Mouse (Mus musculus) kidney, embryonic 14.5 days (tissue): ENCODE measurements around the gene Opn4. TPM values are rescaled to one million over a fixed set of nuclear protein-coding genes. Genes with fewer than 3 reads are reported as not detected.
A peak's percentile ranks its signal among the peaks of the same experiment; 100 is the strongest.

Experiments
- ATAC-seq: fragments of 200-750 bp; cut with Nextera tagmentation; 2 replicates; pipeline ENCODE4 v1.8.0; 2017; ENCODE audit warnings: moderate number of reproducible peaks, mild to moderate bottlenecking, moderate TSS enrichment, moderate library complexity; ENCODE audit not compliant: low FRiP score, low TSS enrichment
- H3K27ac ChIP-seq: fragments of 300-500 bp; sonication (generic); 2 replicates; pipeline ENCODE4 v1.5.1; 2014; ENCODE audit warnings: low read depth, mild to moderate bottlenecking, low read length, moderate library complexity, mixed read lengths
- H3K27me3 ChIP-seq: fragments of 300-500 bp; sonication (generic); 2 replicates; pipeline ENCODE4 v1.6.1; 2014; ENCODE audit warnings: mild to moderate bottlenecking, low read length; ENCODE audit not compliant: control insufficient read depth, insufficient read depth
- H3K36me3 ChIP-seq: fragments of 300-500 bp; sonication (generic); 2 replicates; pipeline ENCODE4 v1.6.1; 2014; ENCODE audit warnings: low read length, mixed read lengths; ENCODE audit not compliant: control insufficient read depth, insufficient read depth
- H3K4me1 ChIP-seq: fragments of 300-500 bp; sonication (generic); 2 replicates; pipeline ENCODE4 v1.6.1; 2014; ENCODE audit warnings: low read length, mixed read lengths; ENCODE audit not compliant: control insufficient read depth, insufficient read depth
- H3K4me2 ChIP-seq: fragments of 300-500 bp; sonication (generic); replicated peaks from 2 replicates; pipeline ENCODE4 v1.6.1; 2014; ENCODE audit warnings: low read depth, mild to moderate bottlenecking, low read length
- H3K4me3 ChIP-seq: fragments of 300-500 bp; sonication (generic); 2 replicates; pipeline ENCODE4 v1.5.1; 2014; ENCODE audit warnings: mild to moderate bottlenecking, low read length
- H3K9ac ChIP-seq: fragments of 300-500 bp; sonication (generic); 2 replicates; pipeline ENCODE4 v1.6.1; 2014; ENCODE audit warnings: low read depth, mild to moderate bottlenecking, low read length, moderate library complexity
- H3K9me3 ChIP-seq: fragments of 300-500 bp; sonication (generic); 2 replicates; pipeline ENCODE4 v1.6.1; 2016; ENCODE audit warnings: low read length; ENCODE audit not compliant: control insufficient read depth
- WGBS: fragments of 180-500 bp; shearing (Covaris S2); extraction: QIAGEN DNeasy Blood & Tissue Kit; methylation state at CpG from one replicate; pipeline ENCODE4 v1.1.7; 2014; 5-methylcytosine and 5-hydroxymethylcytosine counted together
- polyA plus RNA-seq: library from polyadenylated mRNA; unstranded; fragments of >200 nt; fragmentation: Nextera tagmentation; extraction: Ambion mirVana; gene quantifications from 2 replicates; pipeline ENCODE4 v1.2.1, GENCODE M21; 2014

Gene Opn4
- polyA plus RNA-seq, 1 experiment from 2014 or later: 0.20 TPM

DNA sequence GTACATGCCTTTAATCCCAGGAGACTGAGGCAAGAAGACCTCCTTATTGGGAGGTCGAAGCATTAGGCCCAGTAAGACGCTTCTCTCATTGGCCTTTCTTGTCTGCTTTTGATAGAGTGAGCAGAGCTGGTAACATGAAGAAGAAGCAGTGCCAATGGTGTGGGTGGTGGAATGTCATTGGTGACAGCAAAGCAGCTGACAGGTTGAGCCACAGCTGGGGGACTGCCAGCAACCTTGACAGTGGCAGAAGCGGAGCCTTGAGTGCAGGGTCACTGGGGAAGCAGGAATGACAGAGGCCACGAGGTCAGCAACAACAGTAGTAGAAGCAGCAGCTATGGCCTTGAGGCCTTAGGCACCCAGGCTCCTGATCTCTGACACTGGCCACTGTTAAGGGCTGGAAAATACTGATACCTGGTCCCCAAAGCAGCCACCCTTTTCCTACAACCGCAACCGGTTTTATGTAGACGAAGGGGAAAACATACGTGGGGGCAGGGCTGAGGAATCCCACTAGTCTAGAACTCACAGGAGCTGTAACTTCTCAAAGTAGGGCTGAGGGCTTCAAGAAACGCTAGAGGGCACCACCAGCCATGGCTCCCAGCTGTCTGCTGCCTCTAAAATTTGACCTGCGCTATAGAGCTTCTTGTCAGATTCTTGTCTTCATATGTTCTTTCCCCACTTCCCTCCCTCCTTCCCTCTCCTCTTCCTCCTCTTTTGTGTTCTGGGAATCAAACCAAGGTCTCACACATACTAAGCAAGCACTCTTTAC, 20.9 kb upstream of the Opn4 start:
- Histone ChIP-seq H3K4me1 (no peaks in the 10 kb centered on the region), H3K9me3 (no peaks in the 10 kb centered on the region), H3K27ac (no peak overlapping the region), H3K9ac (no peak overlapping the region), H3K4me3 (no peak overlapping the region), H3K4me2 (no peak overlapping the region), H3K36me3 (no peaks in the 10 kb centered on the region), H3K27me3 (peaks cover 7% of the 10 kb centered on the region; the same call in 1 of the 2 replicates)
- ATAC-seq: no peak
- 40% methylated on average over 10 of the region's 10 CpGs for WGBS

DNA sequence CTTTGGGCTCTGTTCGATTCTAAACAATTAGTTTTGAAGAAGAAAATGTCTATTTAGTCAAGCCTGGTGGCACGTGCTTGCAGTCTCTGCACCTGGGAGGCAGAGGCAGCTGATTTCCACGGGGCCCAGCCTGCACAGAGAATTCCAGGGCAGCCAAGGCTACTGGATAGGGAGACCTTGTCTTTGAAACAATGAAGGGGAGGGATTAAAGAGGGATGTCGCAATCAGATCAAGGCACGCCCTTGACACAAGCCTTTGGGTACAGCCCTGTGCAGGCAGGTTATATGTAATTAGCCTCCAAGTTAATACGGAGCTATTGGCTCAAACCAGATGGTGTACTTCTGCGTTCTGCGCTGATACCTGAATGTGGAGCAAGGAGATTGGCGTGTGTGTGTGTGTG, 18.9 kb upstream of the Opn4 start:
- no peaks in the 10 kb centered on the region for H3K36me3 ChIP-seq
- WGBS: 38% methylated on average over 9 of the region's 9 CpGs
- no peak overlapping the region for H3K4me3 ChIP-seq
- H3K4me2 ChIP-seq: no peak overlapping the region
- no peak for ATAC-seq
- H3K27ac ChIP-seq: no peak overlapping the region
- H3K9me3 ChIP-seq: no peaks in the 10 kb centered on the region
- H3K27me3 ChIP-seq: peaks cover 27% of the 10 kb centered on the region
- H3K9ac ChIP-seq: no peak overlapping the region
- no peaks in the 10 kb centered on the region; the same call in 1 of the 2 replicates for H3K4me1 ChIP-seq

DNA sequence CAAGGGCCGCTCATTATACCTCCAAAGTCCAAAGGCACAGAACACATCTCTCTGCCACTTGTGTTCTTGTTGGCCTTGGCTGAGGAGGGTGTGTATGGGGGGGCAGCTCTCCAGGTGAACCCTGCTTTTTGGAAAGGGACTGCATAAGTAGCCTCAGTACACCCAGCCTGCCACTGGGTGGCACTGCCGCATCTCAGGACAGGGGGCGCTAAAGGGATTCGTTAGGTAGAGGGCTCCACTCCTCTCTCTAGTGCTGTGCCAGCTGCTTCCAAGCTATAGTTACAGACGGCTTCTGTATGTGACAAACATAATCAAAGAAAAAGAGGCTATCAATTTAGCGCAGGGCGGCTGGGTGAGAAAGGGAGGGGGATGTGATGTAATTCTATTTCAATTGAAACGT, 16.9 kb upstream of the Opn4 start:
- no peak overlapping the region for H3K27ac ChIP-seq
- no peak overlapping the region for H3K9ac ChIP-seq
- ATAC-seq: peak; percentile 81; the same call in 1 of the 2 replicates
- no peak overlapping the region for H3K4me2 ChIP-seq
- H3K4me1 ChIP-seq: no peaks in the 10 kb centered on the region; the same call in 1 of the 2 replicates
- H3K36me3 ChIP-seq: no peaks in the 10 kb centered on the region
- H3K4me3 ChIP-seq: no peak overlapping the region
- WGBS: 2% methylated on average over 8 of the region's 8 CpGs
- peaks cover 31% of the 10 kb centered on the region for H3K27me3 ChIP-seq
- no peaks in the 10 kb centered on the region for H3K9me3 ChIP-seq

DNA sequence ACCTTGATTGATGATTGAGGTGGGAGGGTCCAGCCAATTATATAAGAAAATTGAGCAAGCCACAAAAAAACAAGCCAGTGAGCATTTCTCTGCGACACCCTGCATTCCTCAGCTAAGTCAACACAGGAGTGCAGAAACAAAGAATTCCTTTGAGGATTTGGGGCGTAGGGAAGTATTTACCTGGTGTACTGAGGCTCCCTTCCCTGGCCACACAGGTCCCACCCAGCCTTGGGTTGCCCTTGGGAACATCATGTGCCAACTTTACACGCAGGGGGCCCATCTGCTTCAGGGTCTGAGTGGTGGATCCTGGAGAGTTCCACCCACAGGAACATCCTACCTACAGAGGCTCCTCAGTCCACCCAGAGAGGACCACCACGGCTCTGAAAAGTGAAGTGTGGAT, 15.7 kb upstream of the Opn4 start:
- Histone ChIP-seq H3K4me3 (no peak overlapping the region), H3K36me3 (no peaks in the 10 kb centered on the region), H3K9me3 (no peaks in the 10 kb centered on the region), H3K27ac (no peak overlapping the region), H3K9ac (no peak overlapping the region), H3K4me1 (no peaks in the 10 kb centered on the region; the same call in 1 of the 2 replicates), H3K4me2 (no peak overlapping the region), H3K27me3 (peaks cover 31% of the 10 kb centered on the region)
- WGBS: 56% methylated on average over 4 of the region's 4 CpGs
- no peak for ATAC-seq

DNA sequence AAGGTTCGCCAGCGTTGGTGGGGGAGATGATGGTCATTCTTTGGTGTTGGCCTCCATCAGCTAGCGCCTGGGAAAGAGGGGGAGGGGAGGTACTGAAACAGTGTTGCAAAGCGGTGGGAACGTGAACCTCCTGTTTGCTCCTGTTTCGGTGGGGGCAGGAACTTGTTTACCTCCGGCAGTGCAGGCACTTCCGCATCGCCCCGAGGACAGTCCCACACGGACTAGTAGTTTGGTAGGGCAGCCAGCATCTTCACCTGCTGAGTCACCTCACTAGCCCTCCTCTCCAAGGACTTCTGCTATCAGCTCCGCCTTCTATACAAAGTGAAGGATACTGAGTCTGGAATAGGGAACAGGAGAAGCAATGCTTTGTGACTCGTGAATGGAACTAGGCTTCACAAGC, 15.1 kb upstream of the Opn4 start:
- Histone ChIP-seq H3K9me3 (no peaks in the 10 kb centered on the region), H3K4me2 (peak overlapping the region; percentile 44), H3K27ac (no peak overlapping the region), H3K4me1 (no peaks in the 10 kb centered on the region; the same call in 1 of the 2 replicates), H3K27me3 (peaks cover 31% of the 10 kb centered on the region), H3K36me3 (no peaks in the 10 kb centered on the region), H3K9ac (no peak overlapping the region), H3K4me3 (peak overlapping the region; percentile 19; the same call in 1 of the 2 replicates)
- WGBS: 1% methylated on average over 13 of the region's 13 CpGs
- peak; percentile 25; the same call in 1 of the 2 replicates for ATAC-seq

DNA sequence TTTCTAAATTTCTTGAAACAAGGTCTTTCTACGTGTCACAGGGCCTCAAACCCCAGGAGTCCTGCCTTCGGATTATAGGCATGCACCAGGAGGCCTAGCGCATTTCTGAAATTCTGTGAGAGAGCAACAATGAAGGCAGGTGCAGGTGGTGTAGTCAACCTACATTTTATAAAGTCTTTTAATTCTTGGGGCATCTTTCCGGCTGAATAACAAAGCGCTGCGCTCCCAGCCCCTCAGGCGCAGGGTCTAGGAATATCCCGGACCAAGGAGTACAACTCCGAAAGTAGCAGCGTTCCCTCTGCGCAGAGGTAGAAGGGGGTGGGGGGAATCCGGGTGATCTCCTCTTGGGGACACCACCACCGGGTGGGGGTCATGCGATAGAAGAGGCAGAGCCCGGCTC, 14.6 kb upstream of the Opn4 start:
- 11% methylated on average over 15 of the region's 15 CpGs for WGBS
- H3K27ac ChIP-seq: no peak overlapping the region
- no peaks in the 10 kb centered on the region for H3K36me3 ChIP-seq
- no peak overlapping the region for H3K9ac ChIP-seq
- peak overlapping the region; percentile 44 for H3K4me2 ChIP-seq
- H3K9me3 ChIP-seq: no peaks in the 10 kb centered on the region
- peak; percentile 30; the same call in 1 of the 2 replicates for ATAC-seq
- peak overlapping the region; percentile 19; the same call in 1 of the 2 replicates for H3K4me3 ChIP-seq
- H3K4me1 ChIP-seq: no peaks in the 10 kb centered on the region; the same call in 1 of the 2 replicates
- peaks cover 31% of the 10 kb centered on the region for H3K27me3 ChIP-seq

DNA sequence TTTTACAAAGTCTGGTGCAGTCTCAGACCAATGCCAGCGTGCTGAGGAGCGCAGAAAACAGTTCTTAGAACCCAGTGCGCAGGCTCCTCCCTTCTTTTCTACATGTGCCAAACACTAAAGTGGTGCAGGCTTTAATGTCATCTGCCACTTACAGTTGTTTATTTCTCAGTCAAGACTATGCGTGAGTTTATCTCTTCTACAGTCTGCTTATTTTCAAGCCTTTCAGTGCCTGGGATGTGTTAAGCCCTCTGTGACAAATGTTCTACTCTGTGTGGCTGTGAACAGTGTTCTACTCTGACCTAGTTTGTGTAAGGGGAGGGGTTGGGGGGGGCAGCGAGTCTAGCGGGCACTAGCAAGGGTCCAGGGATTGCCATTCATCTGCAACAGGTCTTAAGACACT, 13.6 kb upstream of the Opn4 start:
- ATAC-seq: no peak
- H3K27me3 ChIP-seq: peaks cover 31% of the 10 kb centered on the region
- no peak overlapping the region for H3K4me3 ChIP-seq
- H3K4me1 ChIP-seq: no peaks in the 10 kb centered on the region; the same call in 1 of the 2 replicates
- H3K9me3 ChIP-seq: no peaks in the 10 kb centered on the region
- whole genome bisulfite sequencing: 60% methylated on average over 6 of the region's 6 CpGs
- H3K27ac ChIP-seq: no peak overlapping the region
- H3K36me3 ChIP-seq: no peaks in the 10 kb centered on the region
- H3K4me2 ChIP-seq: no peak overlapping the region
- H3K9ac ChIP-seq: no peak overlapping the region

DNA sequence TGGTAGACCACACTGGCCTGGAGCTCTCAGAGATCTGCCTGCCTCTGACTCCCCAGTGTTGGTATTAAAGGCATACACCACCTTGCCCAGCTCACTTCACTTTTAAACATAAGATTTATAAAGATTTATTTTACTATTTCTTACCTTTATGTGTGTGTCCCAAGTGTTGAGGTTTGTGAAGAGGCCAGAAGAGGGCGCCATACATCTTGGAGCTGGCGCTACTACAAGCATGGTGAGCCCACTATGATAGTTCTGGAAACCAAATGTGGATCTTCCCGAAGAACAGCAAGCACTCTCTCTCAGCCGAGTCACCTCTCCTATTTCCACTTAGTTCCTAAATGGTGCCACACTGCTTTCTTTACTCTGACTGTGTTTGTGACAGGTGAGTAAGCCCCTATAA, 12.3 kb upstream of the Opn4 start:
- WGBS: 48% methylated on average over 4 of the region's 4 CpGs
- no peak for ATAC-seq

DNA sequence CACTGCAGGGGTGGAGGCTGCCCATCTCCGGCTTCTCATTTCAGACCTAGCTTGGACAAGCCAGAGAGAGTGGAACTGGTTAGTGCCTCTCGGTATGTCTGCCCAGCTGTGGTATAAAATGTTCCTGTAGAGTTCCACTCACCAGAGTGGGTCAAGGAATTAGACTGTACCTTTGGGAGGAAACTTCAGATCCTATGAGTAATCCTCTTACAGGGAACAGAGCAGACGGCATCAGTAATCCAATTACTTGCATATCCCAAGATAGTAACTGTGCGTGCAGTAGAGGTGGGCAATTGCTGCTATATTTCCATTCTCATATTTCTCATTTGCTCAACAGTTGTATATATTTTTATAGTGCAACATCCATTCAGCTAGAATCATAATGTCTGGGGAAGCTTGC, 11.6 kb upstream of the Opn4 start:
- H3K9me3 ChIP-seq: no peaks in the 10 kb centered on the region
- no peak overlapping the region for H3K9ac ChIP-seq
- peaks cover 30% of the 10 kb centered on the region for H3K27me3 ChIP-seq
- H3K4me3 ChIP-seq: no peak overlapping the region
- 92% methylated on average over 4 of the region's 4 CpGs for WGBS
- H3K4me1 ChIP-seq: no peaks in the 10 kb centered on the region; the same call in 1 of the 2 replicates
- no peak for ATAC-seq
- H3K4me2 ChIP-seq: no peak overlapping the region
- H3K27ac ChIP-seq: no peak overlapping the region
- no peaks in the 10 kb centered on the region for H3K36me3 ChIP-seq

More for the DNA sequence above, 12.3 kb upstream of the Opn4 start:
- Histone ChIP-seq H3K9ac (no peak overlapping the region), H3K27me3 (peaks cover 31% of the 10 kb centered on the region), H3K4me1 (no peaks in the 10 kb centered on the region; the same call in 1 of the 2 replicates), H3K9me3 (no peaks in the 10 kb centered on the region), H3K4me2 (no peak overlapping the region), H3K4me3 (no peak overlapping the region), H3K27ac (no peak overlapping the region), H3K36me3 (no peaks in the 10 kb centered on the region)
